Mouse (Mus musculus): ENCODE data around the gene Gm10392. TPM values are rescaled to one million over a fixed set of nuclear protein-coding genes. Genes with fewer than 3 reads are reported as not detected.

The Gm10392 gene
- total and polyA plus RNA-seq, 2 experiments from 2014 or later, result not detected

DNA sequence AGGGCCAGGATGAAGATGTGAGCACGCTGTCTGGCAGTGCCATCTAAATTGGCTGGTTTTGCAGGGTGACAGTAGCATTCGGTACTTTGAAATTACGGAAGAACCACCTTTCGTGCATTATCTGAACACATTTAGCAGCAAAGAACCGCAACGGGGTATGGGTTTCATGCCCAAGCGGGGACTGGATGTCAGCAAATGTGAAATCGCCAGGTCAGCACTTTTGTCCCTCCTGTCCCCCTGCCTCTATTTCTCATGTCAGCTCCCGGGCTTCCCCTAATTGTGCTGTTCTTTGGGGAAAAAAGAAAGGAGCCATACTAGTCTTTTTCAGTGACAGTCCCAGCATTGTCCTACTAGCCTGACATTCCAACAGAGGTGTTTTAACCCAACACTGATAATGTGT lies 50.6 kb downstream of the Gm10392 start:
- Histone ChIP-seq H3K27ac (ENCODE audit: low read depth, low read length) (no peak overlapping the region), H3K4me3 (ENCODE audit: low read depth, low read length) (no peak overlapping the region), H3K9me3 (ENCODE audit: low read length) (no peaks in the 10 kb centered on the region), H3K4me2 (ENCODE audit: low read depth) (no peak overlapping the region), H3K27me3 (ENCODE audit: insufficient read depth, low read length) (no peaks in the 10 kb centered on the region; the same call in none of the 2 replicates), H3K9ac (no peak overlapping the region), H3K36me3 (ENCODE audit: insufficient read depth) (peaks cover 33% of the 10 kb centered on the region), H3K4me1 (ENCODE audit: insufficient read depth) (no peaks in the 10 kb centered on the region)
- WGBS, result 85% methylated on average over 9 of the region's 9 CpGs
- DNase-seq, result no peak
- TF ChIP-seq CTCF (IDR thresholded peaks at IDR 0.05; ENCODE audit: low read depth), result no peak
- no peak for ATAC-seq

DNA sequence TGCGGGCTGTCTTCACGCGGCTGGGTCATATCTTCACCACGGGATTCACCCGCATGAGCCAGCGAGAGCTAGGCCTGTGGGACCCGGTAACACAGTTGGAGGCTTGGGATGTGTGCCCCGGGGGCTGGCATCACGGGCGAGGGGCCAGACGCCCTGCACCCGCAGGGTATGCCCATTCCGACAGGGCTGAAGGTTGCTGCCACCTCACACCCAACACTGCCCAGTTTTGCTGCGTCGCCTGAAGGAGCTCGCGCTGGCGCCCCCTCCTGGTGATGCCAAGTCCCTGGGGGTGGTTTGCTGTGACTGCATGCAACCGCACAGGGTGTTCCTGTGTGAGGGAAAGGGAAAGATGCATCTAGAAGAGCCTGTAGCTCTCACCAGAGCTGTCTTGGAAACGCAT lies 51.2 kb downstream of the Gm10392 start:
- peak; percentile 76 for DNase-seq
- H3K27ac ChIP-seq (ENCODE audit: low read depth, low read length), result no peak overlapping the region
- H3K4me2 ChIP-seq (ENCODE audit: low read depth), result peak overlapping the region; percentile 11; the same call in 1 of the 2 replicates
- no peaks in the 10 kb centered on the region; the same call in none of the 2 replicates for H3K27me3 ChIP-seq (ENCODE audit: insufficient read depth, low read length)
- no peak overlapping the region for H3K4me3 ChIP-seq (ENCODE audit: low read depth, low read length)
- no peak overlapping the region for H3K9ac ChIP-seq
- H3K36me3 ChIP-seq (ENCODE audit: insufficient read depth), result peaks cover 27% of the 10 kb centered on the region
- ATAC-seq, result peak; percentile 80
- no peaks in the 10 kb centered on the region; the same call in 1 of the 2 replicates for H3K4me1 ChIP-seq (ENCODE audit: insufficient read depth)
- WGBS, result 16% methylated on average over 20 of the region's 20 CpGs
- TF ChIP-seq CTCF (IDR thresholded peaks at IDR 0.05; ENCODE audit: low read depth), result peak; percentile 86
- H3K9me3 ChIP-seq (ENCODE audit: low read length), result no peaks in the 10 kb centered on the region

DNA sequence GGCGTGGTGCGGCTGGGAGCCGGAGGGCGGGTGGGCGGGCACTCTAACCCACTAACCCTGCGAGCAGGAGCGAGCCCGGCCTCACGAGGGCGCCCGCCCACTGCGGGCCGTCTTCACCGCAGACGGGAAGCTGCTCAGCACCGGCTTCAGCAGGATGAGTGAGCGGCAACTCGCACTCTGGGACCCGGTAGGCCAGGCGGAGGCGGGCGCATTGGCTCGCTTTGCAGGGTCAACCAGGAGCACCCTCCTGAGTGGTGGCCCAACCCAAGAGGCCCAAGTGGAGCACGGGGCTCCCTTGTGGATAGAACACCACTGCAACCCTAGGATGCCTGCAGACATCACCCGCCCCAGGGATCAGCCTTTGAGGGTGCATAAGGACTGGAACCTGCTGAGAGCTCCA lies 51.8 kb downstream of the Gm10392 start:
- TF ChIP-seq CTCF (IDR thresholded peaks at IDR 0.05; ENCODE audit: low read depth), result no peak
- Histone ChIP-seq H3K27ac (ENCODE audit: low read depth, low read length) (no peak overlapping the region), H3K4me1 (ENCODE audit: insufficient read depth) (peaks cover 5% of the 10 kb centered on the region), H3K27me3 (ENCODE audit: insufficient read depth, low read length) (no peaks in the 10 kb centered on the region; the same call in none of the 2 replicates), H3K9me3 (ENCODE audit: low read length) (no peaks in the 10 kb centered on the region), H3K36me3 (ENCODE audit: insufficient read depth) (peaks cover 21% of the 10 kb centered on the region), H3K4me2 (ENCODE audit: low read depth) (no peak overlapping the region), H3K4me3 (ENCODE audit: low read depth, low read length) (no peak overlapping the region), H3K9ac (no peak overlapping the region)
- 3% methylated on average over 25 of the region's 25 CpGs for WGBS
- peak; percentile 46; the same call in 1 of the 2 replicates for ATAC-seq
- no peak for DNase-seq

Other genes with a start within 250 kb of the Gm10392 start
- 0.43 and 0.54 TPM in 2 replicates for gene Coro6, start 56.8 kb downstream of the Gm10392 start, total RNA-seq (2014; rRNA removed)
- 0.12 and 0.28 TPM in 2 replicates for gene Coro6, start 56.8 kb downstream of the Gm10392 start, polyA plus RNA-seq (2015; fragmentation: Nextera tagmentation; extraction: Ambion mirVana)
- gene Ankrd13b, start 29.5 kb downstream of the Gm10392 start, total RNA-seq (2014; rRNA removed), result 81.7 and 81.9 TPM in 2 replicates
- gene Ankrd13b, start 29.5 kb downstream of the Gm10392 start, polyA plus RNA-seq (2015; fragmentation: Nextera tagmentation; extraction: Ambion mirVana), result 55.4 and 56.8 TPM in 2 replicates
- 91.2 and 126 TPM in 2 replicates for gene Git1, start 25.6 kb downstream of the Gm10392 start, total RNA-seq (2014; rRNA removed)
- 20.1 and 22.1 TPM in 2 replicates for gene Git1, start 25.6 kb downstream of the Gm10392 start, polyA plus RNA-seq (2015; fragmentation: Nextera tagmentation; extraction: Ambion mirVana)
- gene Abhd15, start 4.1 kb downstream of the Gm10392 start, total RNA-seq (2014; rRNA removed), result 1.6 and 1.9 TPM in 2 replicates
- gene Abhd15, start 4.1 kb downstream of the Gm10392 start, polyA plus RNA-seq (2015; fragmentation: Nextera tagmentation; extraction: Ambion mirVana), result 1.1 and 1.5 TPM in 2 replicates
- 7.7 and 12.4 TPM in 2 replicates for gene Trp53i13, start 3.2 kb downstream of the Gm10392 start, total RNA-seq (2014; rRNA removed)
- 12.3 and 12.4 TPM in 2 replicates for gene Trp53i13, start 3.2 kb downstream of the Gm10392 start, polyA plus RNA-seq (2015; fragmentation: Nextera tagmentation; extraction: Ambion mirVana)
- 74.2 and 87.4 TPM in 2 replicates for gene Taok1, start 88.6 kb upstream of the Gm10392 start, total RNA-seq (2014; rRNA removed)
- gene Taok1, start 88.6 kb upstream of the Gm10392 start, polyA plus RNA-seq (2015; fragmentation: Nextera tagmentation; extraction: Ambion mirVana), result 20.4 and 30.8 TPM in 2 replicates
- 42.9 and 52.0 TPM in 2 replicates for gene Nufip2, start 167.0 kb upstream of the Gm10392 start, total RNA-seq (2014; rRNA removed)
- 1.7 and 3.0 TPM in 2 replicates for gene Nufip2, start 167.0 kb upstream of the Gm10392 start, polyA plus RNA-seq (2015; fragmentation: Nextera tagmentation; extraction: Ambion mirVana)
- 0.23 and 0.95 TPM in 2 replicates for gene Cryba1, start 206.1 kb upstream of the Gm10392 start, total RNA-seq (2014; rRNA removed)
- 0.41 and 0.88 TPM in 2 replicates for gene Cryba1, start 206.1 kb upstream of the Gm10392 start, polyA plus RNA-seq (2015; fragmentation: Nextera tagmentation; extraction: Ambion mirVana)
- 67.5 and 85.2 TPM in 2 replicates for gene Myo18a, start 244.0 kb upstream of the Gm10392 start, total RNA-seq (2014; rRNA removed)
- gene Myo18a, start 244.0 kb upstream of the Gm10392 start, polyA plus RNA-seq (2015; fragmentation: Nextera tagmentation; extraction: Ambion mirVana), result 23.9 and 33.8 TPM in 2 replicates